Mouse (Mus musculus): ENCODE data around the gene Nek11.

DNA sequence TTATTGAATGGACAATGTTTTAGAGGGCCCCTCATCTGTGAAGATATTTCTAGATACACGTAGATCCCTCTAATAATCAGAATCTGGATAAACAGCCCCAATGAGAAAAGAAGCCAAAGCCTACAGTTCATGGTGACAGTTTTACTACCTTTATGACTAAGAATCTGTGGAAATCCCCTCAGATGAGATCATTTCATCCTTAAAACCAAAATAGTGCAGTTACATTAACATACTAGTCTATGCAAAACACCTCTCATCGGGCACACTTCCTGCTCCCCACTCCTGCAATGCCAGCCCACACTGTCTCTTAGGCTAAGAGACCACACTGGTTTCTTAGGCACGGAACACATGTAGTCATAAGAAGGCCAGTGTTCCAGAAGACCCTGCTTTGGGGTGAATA is 26.7 kb downstream of the Nek11 start:
- TF ChIP-seq POLR2A (IDR thresholded peaks at IDR 0.05; ENCODE audit: borderline replicate concordance, extremely low read depth, insufficient read depth, insufficient read length, poor library complexity, severe bottlenecking) = no peak
- TF ChIP-seq CTCF (IDR thresholded peaks at IDR 0.05; ENCODE audit: borderline replicate concordance, extremely low read depth, insufficient read depth, insufficient read length) = no peak

All from brain, embryonic 14.5 days (tissue).